Mouse (Mus musculus): ENCODE measurements at regions not wholly inside any gene's neighbourhood (a gene's known extent, or its start where the extent isn't known, plus 50 kb on each side); places are given as distances from the start of the nearest gene placed in this dataset.

DNA sequence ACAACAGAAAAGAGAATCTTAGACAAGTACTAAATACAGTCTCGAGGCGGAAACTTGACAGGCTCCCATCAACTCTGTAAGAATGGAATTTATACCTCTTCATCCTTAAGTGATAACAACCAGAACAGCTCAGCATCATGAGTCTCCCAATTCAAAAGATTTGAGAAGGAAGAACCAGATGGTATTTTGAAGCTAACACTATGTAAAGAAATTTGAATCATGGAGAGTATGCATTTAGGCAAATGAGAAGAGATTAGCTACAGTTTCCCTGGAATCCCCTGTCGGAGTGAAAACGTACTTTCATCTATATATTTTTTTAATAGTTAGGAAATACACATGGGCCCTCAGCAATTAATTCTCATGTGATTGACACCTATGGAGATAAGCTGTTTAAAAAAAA lies 140.9 kb downstream of the Nrip1 start:
- H3K27me3 ChIP-seq (ENCODE audit: control insufficient read depth, insufficient read depth, low read length), result no peaks in the 10 kb centered on the region
- H3K9me3 ChIP-seq (ENCODE audit: control insufficient read depth, low read length), result no peaks in the 10 kb centered on the region

DNA sequence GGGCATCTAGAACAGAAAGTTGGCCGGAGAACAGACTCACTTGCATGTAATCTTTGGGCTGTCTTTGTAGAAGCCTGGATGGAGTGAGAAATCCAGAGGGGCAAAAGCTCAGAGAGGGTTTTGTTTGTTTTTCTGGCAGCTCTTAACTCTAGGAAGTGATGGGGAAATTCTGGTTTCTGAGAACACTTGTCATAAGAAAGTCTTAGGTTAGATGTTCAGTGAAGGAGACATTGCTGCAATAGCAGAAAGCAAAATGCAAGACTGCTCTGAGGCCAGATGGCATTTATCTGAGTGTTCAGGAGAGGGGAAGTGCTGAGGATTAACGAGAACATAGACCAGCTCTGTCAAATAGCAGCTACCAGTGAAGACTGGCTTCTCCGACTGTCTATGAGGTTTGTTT lies 141.5 kb downstream of the Nrip1 start:
- no peak for TF ChIP-seq POLR2A (IDR thresholded peaks at IDR 0.05; ENCODE audit: borderline replicate concordance, extremely low read depth, insufficient read depth, insufficient read length)
- no peak for DNase-seq (ENCODE audit: low spot score)
- WGBS, result 44% methylated on average over 3 of the region's 3 CpGs
- H3K36me3 ChIP-seq (ENCODE audit: control insufficient read depth, insufficient read depth, low read length), result no peaks in the 10 kb centered on the region
- H3K27me3 ChIP-seq (ENCODE audit: control insufficient read depth, insufficient read depth, low read length), result no peaks in the 10 kb centered on the region
- no peaks in the 10 kb centered on the region for H3K4me1 ChIP-seq (ENCODE audit: control insufficient read depth, insufficient read depth, low read length)
- no peak for ATAC-seq (ENCODE audit: low FRiP score, low read depth)
- H3K4me2 ChIP-seq (replicated peaks; ENCODE audit: low read depth, low read length, severe bottlenecking), result no peak overlapping the region
- H3K9me3 ChIP-seq (ENCODE audit: control insufficient read depth, low read length), result no peaks in the 10 kb centered on the region
- H3K4me3 ChIP-seq (replicated peaks; ENCODE audit: low read length), result no peak overlapping the region
- no peak overlapping the region for H3K9ac ChIP-seq (ENCODE audit: low read depth, low read length, severe bottlenecking)
- H3K27ac ChIP-seq (replicated peaks; ENCODE audit: low read depth, low read length), result no peak overlapping the region

More for the DNA sequence above, 140.9 kb downstream of the Nrip1 start:
- WGBS, result 79% methylated on average over 4 of the region's 4 CpGs
- no peak overlapping the region for H3K4me2 ChIP-seq (replicated peaks; ENCODE audit: low read depth, low read length, severe bottlenecking)
- no peak overlapping the region for H3K4me3 ChIP-seq (replicated peaks; ENCODE audit: low read length)
- no peaks in the 10 kb centered on the region for H3K36me3 ChIP-seq (ENCODE audit: control insufficient read depth, insufficient read depth, low read length)
- TF ChIP-seq POLR2A (IDR thresholded peaks at IDR 0.05; ENCODE audit: borderline replicate concordance, extremely low read depth, insufficient read depth, insufficient read length), result no peak
- no peak overlapping the region for H3K27ac ChIP-seq (replicated peaks; ENCODE audit: low read depth, low read length)
- DNase-seq (ENCODE audit: low spot score), result no peak
- H3K9ac ChIP-seq (ENCODE audit: low read depth, low read length, severe bottlenecking), result no peak overlapping the region
- ATAC-seq (ENCODE audit: low FRiP score, low read depth), result no peak
- no peaks in the 10 kb centered on the region for H3K4me1 ChIP-seq (ENCODE audit: control insufficient read depth, insufficient read depth, low read length)

DNA sequence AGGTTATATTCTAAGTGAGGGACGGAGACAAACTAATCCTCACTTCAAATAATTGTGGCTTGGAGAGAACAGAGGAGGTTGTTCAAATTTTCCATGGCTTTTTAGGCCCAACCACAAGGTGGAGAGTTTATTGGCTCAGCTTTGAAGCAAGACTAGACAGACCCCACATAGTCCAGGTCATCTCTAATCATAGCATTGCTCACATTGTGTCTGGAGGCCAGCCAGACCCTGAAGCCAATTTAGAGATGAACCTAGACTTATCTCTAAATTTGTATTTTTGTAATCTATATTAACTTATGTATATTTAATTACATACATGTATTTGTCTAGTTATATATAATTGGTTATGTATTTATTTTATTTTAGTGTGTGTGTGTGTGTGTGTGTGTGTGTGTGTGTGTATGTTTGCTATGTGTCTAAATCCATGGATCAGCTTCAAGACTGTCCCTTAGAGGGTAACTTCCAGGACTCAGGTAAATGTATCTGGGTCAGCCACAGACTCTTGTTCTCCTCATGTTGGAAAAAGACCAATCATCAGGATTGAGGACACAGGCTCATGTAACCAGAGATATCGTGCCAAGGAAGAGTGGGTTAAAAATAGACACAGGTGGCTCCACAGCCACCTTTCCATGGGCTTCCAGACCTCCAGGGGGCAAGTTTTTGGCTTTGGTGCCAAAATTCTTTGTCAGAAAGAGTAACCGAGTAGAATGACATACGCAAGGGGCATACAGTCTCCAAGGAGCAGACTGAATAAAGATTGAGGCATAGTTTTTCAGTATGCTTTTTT lies 142.9 kb downstream of the Nrip1 start:
- WGBS, result 79% methylated on average over 4 of the region's 4 CpGs
- no peak for DNase-seq (ENCODE audit: low spot score)
- Histone ChIP-seq H3K36me3 (ENCODE audit: control insufficient read depth, insufficient read depth, low read length) (no peaks in the 10 kb centered on the region), H3K27me3 (ENCODE audit: control insufficient read depth, insufficient read depth, low read length) (no peaks in the 10 kb centered on the region), H3K4me2 (replicated peaks; ENCODE audit: low read depth, low read length, severe bottlenecking) (no peak overlapping the region), H3K27ac (replicated peaks; ENCODE audit: low read depth, low read length) (no peak overlapping the region), H3K9ac (ENCODE audit: low read depth, low read length, severe bottlenecking) (no peak overlapping the region), H3K4me3 (replicated peaks; ENCODE audit: low read length) (no peak overlapping the region), H3K9me3 (ENCODE audit: control insufficient read depth, low read length) (no peaks in the 10 kb centered on the region), H3K4me1 (ENCODE audit: control insufficient read depth, insufficient read depth, low read length) (no peaks in the 10 kb centered on the region)
- TF ChIP-seq POLR2A (IDR thresholded peaks at IDR 0.05; ENCODE audit: borderline replicate concordance, extremely low read depth, insufficient read depth, insufficient read length), result no peak
- no peak for ATAC-seq (ENCODE audit: low FRiP score, low read depth)

DNA sequence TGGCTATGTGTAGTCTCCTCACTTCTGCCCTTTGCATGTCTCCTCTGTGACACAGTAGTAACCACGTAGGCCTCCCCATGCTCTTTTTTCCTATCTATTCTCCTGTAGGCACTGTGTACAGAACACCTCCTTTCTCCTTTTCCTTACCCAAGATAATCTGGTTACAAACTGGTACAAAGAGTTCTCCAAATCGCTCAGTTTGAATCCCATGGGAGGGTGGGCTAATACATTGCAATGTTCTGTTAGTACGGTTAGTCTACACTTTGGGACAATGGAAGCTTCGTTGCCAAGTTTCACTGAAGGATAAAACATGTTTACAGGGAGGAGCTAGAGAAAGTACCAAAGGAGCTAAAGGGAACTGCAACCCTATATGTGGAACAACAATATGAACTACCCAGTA lies 145.2 kb downstream of the Nrip1 start:
- H3K9me3 ChIP-seq (ENCODE audit: control insufficient read depth, low read length), result no peaks in the 10 kb centered on the region
- H3K27ac ChIP-seq (replicated peaks; ENCODE audit: low read depth, low read length), result no peak overlapping the region
- H3K36me3 ChIP-seq (ENCODE audit: control insufficient read depth, insufficient read depth, low read length), result no peaks in the 10 kb centered on the region
- ATAC-seq (ENCODE audit: low FRiP score, low read depth) (no peak), DNase-seq (ENCODE audit: low spot score) (no peak)
- TF ChIP-seq POLR2A (IDR thresholded peaks at IDR 0.05; ENCODE audit: borderline replicate concordance, extremely low read depth, insufficient read depth, insufficient read length), result no peak
- no peak overlapping the region for H3K4me3 ChIP-seq (replicated peaks; ENCODE audit: low read length)
- peaks cover 7% of the 10 kb centered on the region for H3K4me1 ChIP-seq (ENCODE audit: control insufficient read depth, insufficient read depth, low read length)
- H3K4me2 ChIP-seq (replicated peaks; ENCODE audit: low read depth, low read length, severe bottlenecking), result no peak overlapping the region
- no peaks in the 10 kb centered on the region for H3K27me3 ChIP-seq (ENCODE audit: control insufficient read depth, insufficient read depth, low read length)
- no peak overlapping the region for H3K9ac ChIP-seq (ENCODE audit: low read depth, low read length, severe bottlenecking)
- WGBS, result 86% methylated on average over 4 of the region's 4 CpGs

DNA sequence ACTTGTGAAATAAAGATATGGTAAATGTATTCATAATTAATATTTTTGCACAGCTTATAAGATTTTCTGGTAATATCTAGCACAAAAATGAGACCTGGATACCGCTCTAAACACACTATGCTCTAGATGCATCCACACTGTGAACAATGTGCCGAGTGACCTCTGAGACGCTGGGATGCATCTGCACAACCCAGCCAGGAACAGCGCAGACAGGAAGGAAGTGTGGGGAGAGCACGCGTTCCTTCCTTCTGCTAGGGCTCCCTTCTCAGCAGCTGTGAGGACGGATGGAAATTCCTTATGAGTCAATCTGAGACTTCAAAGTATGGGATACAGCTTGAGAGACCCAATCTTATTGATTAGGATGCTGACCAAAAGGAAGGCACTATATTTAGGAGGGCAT lies 147.2 kb downstream of the Nrip1 start:
- Histone ChIP-seq H3K9ac (ENCODE audit: low read depth, low read length, severe bottlenecking) (no peak overlapping the region), H3K9me3 (ENCODE audit: control insufficient read depth, low read length) (no peaks in the 10 kb centered on the region), H3K4me1 (ENCODE audit: control insufficient read depth, insufficient read depth, low read length) (peaks cover 7% of the 10 kb centered on the region), H3K27me3 (ENCODE audit: control insufficient read depth, insufficient read depth, low read length) (no peaks in the 10 kb centered on the region), H3K4me3 (replicated peaks; ENCODE audit: low read length) (no peak overlapping the region), H3K27ac (replicated peaks; ENCODE audit: low read depth, low read length) (no peak overlapping the region), H3K36me3 (ENCODE audit: control insufficient read depth, insufficient read depth, low read length) (no peaks in the 10 kb centered on the region), H3K4me2 (replicated peaks; ENCODE audit: low read depth, low read length, severe bottlenecking) (no peak overlapping the region)
- no peak for ATAC-seq (ENCODE audit: low FRiP score, low read depth)
- WGBS, result 72% methylated on average over 7 of the region's 7 CpGs
- no peak for DNase-seq (ENCODE audit: low spot score)
- TF ChIP-seq POLR2A (IDR thresholded peaks at IDR 0.05; ENCODE audit: borderline replicate concordance, extremely low read depth, insufficient read depth, insufficient read length), result no peak

Data from limb, embryonic 14.5 days (tissue).